Mouse (Mus musculus) heart, adult 9 months (tissue): ENCODE data around the gene LTO1.

Experiments
- DNase-seq, 2 experiments: peaks; one replicate each; pipeline ENCODE4 v3.0.0; 2022; ENCODE audit warnings: low spot score in 2 of 2

The LTO1 gene

GRCm38 (mm10) chr7:144940003-144940571 is 25.2 kb downstream of the LTO1 start:
- peak; percentile 49 to 66 for DNase-seq

GRCm38 (mm10) chr7:144940585-144940984 is 25.7 kb downstream of the LTO1 start:
- no peak for DNase-seq

GRCm38 (mm10) chr7:144941242-144941831 is 26.4 kb downstream of the LTO1 start:
- peak; percentile 91 to 96 for DNase-seq

GRCm38 (mm10) chr7:144942071-144942743 is 27.3 kb downstream of the LTO1 start:
- DNase-seq, result no peak

- DNase-seq, result no peak
Measured at GRCm38 (mm10) chr7:144942744-144943135, 27.8 kb downstream of the LTO1 start.

GRCm38 (mm10) chr7:144943254-144943653 is 28.4 kb downstream of the LTO1 start:
- peak; percentile 76 to 78 for DNase-seq

GRCm38 (mm10) chr7:144958509-144959395 is 43.9 kb downstream of the LTO1 start:
- no peak for DNase-seq

- DNase-seq, result no peak
Measured at GRCm38 (mm10) chr7:144963911-144964310, 49.0 kb downstream of the LTO1 start.

GRCm38 (mm10) chr7:144964316-144964715 is 49.4 kb downstream of the LTO1 start:
- no peak for DNase-seq

GRCm38 (mm10) chr7:144965893-144966292 is 51.0 kb downstream of the LTO1 start:
- DNase-seq, result no peak

GRCm38 (mm10) chr7:144970997-144971768 is 56.3 kb downstream of the LTO1 start:
- DNase-seq, result peak in 1 of 2 experiments; percentile 7

GRCm38 (mm10) chr7:144971769-144972168 is 56.9 kb downstream of the LTO1 start:
- DNase-seq, result no peak

- DNase-seq, result peak; percentile 67 to 74
Measured at GRCm38 (mm10) chr7:144973461-144973860, 58.6 kb downstream of the LTO1 start.

GRCm38 (mm10) chr7:144977121-144977520 is 62.2 kb downstream of the LTO1 start:
- no peak for DNase-seq

GRCm38 (mm10) chr7:144979814-144980213 is 64.9 kb downstream of the LTO1 start:
- no peak for DNase-seq
